Mouse (Mus musculus): ENCODE measurements at regions not wholly inside any gene's neighbourhood (a gene's known extent, or its start where the extent isn't known, plus 50 kb on each side); places are given as distances from the start of the nearest gene placed in this dataset.

DNA sequence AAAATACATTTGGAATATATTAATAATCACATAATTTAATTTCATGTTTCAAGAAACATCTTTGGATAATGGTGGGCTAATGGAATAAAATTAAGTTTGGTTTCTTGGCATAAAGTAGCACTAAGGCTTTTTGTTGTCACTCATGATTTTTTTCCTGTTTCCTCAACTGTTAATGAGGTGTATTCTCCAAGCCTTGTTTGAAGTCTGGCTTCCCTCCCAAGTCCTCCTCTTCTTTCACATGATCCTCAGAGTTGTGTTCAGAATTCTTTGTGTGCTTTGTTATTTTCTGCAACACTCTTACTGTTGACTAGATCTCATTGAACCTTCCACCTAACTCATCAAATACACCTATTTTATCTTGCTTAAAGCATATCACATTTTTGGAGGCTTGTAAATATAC is 221.6 kb upstream of the Zeb2 start:
- DNase-seq (ENCODE audit: low spot score) = no peak
- Histone ChIP-seq H3K9me3 (no peaks in the 10 kb centered on the region), H3K27me3 (ENCODE audit: insufficient read depth, poor library complexity, severe bottlenecking) (no peaks in the 10 kb centered on the region), H3K4me1 (replicated peaks) (no peaks in the 10 kb centered on the region), H3K4me3 (no peak overlapping the region), H3K27ac (no peak overlapping the region), H3K36me3 (no peaks in the 10 kb centered on the region)

DNA sequence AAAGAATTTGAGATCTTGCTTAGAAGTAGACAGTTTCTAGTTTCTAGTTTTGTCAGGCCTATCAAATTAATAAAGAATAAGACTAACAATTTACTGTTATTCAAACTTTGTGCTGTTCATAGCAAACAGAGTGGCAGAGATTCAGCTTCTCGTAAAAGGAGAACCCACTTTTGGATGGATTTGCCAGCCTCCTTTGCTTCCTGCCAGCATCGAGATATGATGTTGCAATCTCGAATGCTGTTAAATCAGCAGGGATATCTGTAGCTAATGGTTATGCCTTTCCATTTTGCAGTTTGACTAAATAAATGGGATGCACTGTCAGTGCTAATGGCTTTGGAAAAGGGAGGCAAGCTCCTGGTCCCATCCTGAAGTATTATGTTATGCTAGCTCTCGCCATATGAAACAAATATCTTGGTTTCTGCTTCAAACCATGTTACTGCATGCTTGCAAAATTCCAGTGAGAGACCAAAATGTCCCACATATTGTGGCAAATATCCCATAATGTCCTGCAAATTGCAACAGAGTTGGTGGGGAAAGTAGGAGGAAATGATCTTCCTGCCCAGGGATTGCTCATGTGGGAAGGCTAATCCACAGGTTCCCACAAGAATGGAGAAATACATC is 199.9 kb upstream of the Zeb2 start:
- Histone ChIP-seq H3K36me3 (no peaks in the 10 kb centered on the region), H3K27me3 (ENCODE audit: insufficient read depth, poor library complexity, severe bottlenecking) (no peaks in the 10 kb centered on the region), H3K9me3 (no peaks in the 10 kb centered on the region), H3K4me1 (replicated peaks) (no peaks in the 10 kb centered on the region), H3K4me3 (no peak overlapping the region), H3K27ac (no peak overlapping the region)
- 92% methylated on average over 4 of the region's 4 CpGs for WGBS
- DNase-seq (ENCODE audit: low spot score) = no peak

DNA sequence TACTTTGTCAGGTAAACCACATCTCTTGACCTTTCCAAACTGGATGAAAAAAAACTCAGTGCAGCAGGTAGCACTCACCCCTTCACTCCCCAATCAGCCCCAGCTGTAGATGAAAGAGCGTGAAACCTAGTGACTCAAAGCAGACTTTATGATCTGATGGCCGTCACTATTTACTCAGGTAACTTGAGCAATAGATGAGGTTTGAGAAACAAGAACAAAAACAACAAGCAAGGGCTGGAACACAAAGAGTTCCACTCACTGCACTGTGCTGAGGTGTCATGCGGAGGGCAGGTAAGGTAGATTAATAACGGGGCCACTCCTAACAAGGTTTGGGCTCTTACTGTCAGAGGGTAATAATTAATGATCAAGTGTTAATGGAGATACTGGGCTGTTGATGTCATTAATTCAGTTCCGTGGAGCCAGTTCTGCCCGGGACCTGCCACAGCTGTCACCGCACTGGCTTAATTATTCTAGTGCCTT is 170.4 kb upstream of the Zeb2 start:
- no peak overlapping the region for H3K4me3 ChIP-seq
- no peaks in the 10 kb centered on the region for H3K27me3 ChIP-seq (ENCODE audit: insufficient read depth, poor library complexity, severe bottlenecking)
- 68% methylated on average over 7 of the region's 7 CpGs for WGBS
- H3K36me3 ChIP-seq = no peaks in the 10 kb centered on the region
- peaks cover 10% of the 10 kb centered on the region for H3K4me1 ChIP-seq (replicated peaks)
- DNase-seq (ENCODE audit: low spot score) = no peak
- no peak overlapping the region for H3K27ac ChIP-seq
- no peaks in the 10 kb centered on the region for H3K9me3 ChIP-seq

- Histone ChIP-seq H3K4me1 (replicated peaks) (peaks cover 10% of the 10 kb centered on the region), H3K27me3 (ENCODE audit: insufficient read depth, poor library complexity, severe bottlenecking) (no peaks in the 10 kb centered on the region), H3K36me3 (no peaks in the 10 kb centered on the region), H3K4me3 (no peak overlapping the region), H3K9me3 (no peaks in the 10 kb centered on the region), H3K27ac (no peak overlapping the region)
- DNase-seq (ENCODE audit: low spot score) = no peak
Observed at GRCm38 (mm10) chr2:45283811-45284210, 166.6 kb upstream of the Zeb2 start.

GRCm38 (mm10) chr2:45279490-45279889 is 162.3 kb upstream of the Zeb2 start:
- H3K4me1 ChIP-seq (replicated peaks) = no peaks in the 10 kb centered on the region
- no peaks in the 10 kb centered on the region for H3K27me3 ChIP-seq (ENCODE audit: insufficient read depth, poor library complexity, severe bottlenecking)
- H3K9me3 ChIP-seq = no peaks in the 10 kb centered on the region
- H3K4me3 ChIP-seq = no peak overlapping the region
- no peak for DNase-seq (ENCODE audit: low spot score)
- H3K36me3 ChIP-seq = no peaks in the 10 kb centered on the region
- WGBS = 84% methylated on average over 4 of the region's 4 CpGs
- no peak overlapping the region for H3K27ac ChIP-seq

GRCm38 (mm10) chr2:45277602-45278001 is 160.4 kb upstream of the Zeb2 start:
- 92% methylated on average over 2 of the region's 2 CpGs for WGBS
- H3K4me1 ChIP-seq (replicated peaks) = no peaks in the 10 kb centered on the region
- no peak overlapping the region for H3K4me3 ChIP-seq
- no peaks in the 10 kb centered on the region for H3K36me3 ChIP-seq
- H3K27ac ChIP-seq = no peak overlapping the region
- H3K27me3 ChIP-seq (ENCODE audit: insufficient read depth, poor library complexity, severe bottlenecking) = no peaks in the 10 kb centered on the region
- no peak for DNase-seq (ENCODE audit: low spot score)
- H3K9me3 ChIP-seq = no peaks in the 10 kb centered on the region

GRCm38 (mm10) chr2:45276703-45277102 is 159.5 kb upstream of the Zeb2 start:
- DNase-seq (ENCODE audit: low spot score) = no peak
- H3K36me3 ChIP-seq = no peaks in the 10 kb centered on the region
- H3K27me3 ChIP-seq (ENCODE audit: insufficient read depth, poor library complexity, severe bottlenecking) = no peaks in the 10 kb centered on the region
- no peak overlapping the region for H3K4me3 ChIP-seq
- 96% methylated on average over 1 of the region's 1 CpGs for WGBS
- no peaks in the 10 kb centered on the region for H3K9me3 ChIP-seq
- H3K4me1 ChIP-seq (replicated peaks) = no peaks in the 10 kb centered on the region
- H3K27ac ChIP-seq = no peak overlapping the region

- H3K27ac ChIP-seq = no peak overlapping the region
- H3K36me3 ChIP-seq = no peaks in the 10 kb centered on the region
- no peaks in the 10 kb centered on the region for H3K27me3 ChIP-seq (ENCODE audit: insufficient read depth, poor library complexity, severe bottlenecking)
- H3K9me3 ChIP-seq = no peaks in the 10 kb centered on the region
- 87% methylated on average over 2 of the region's 2 CpGs for WGBS
- no peak for DNase-seq (ENCODE audit: low spot score)
- no peak overlapping the region for H3K4me3 ChIP-seq
- no peaks in the 10 kb centered on the region for H3K4me1 ChIP-seq (replicated peaks)
Observed at GRCm38 (mm10) chr2:45270035-45270434, 152.8 kb upstream of the Zeb2 start.

GRCm38 (mm10) chr2:45265819-45266218 is 148.6 kb upstream of the Zeb2 start:
- Histone ChIP-seq H3K4me3 (no peak overlapping the region), H3K9me3 (no peaks in the 10 kb centered on the region), H3K4me1 (replicated peaks) (no peaks in the 10 kb centered on the region), H3K36me3 (no peaks in the 10 kb centered on the region), H3K27me3 (ENCODE audit: insufficient read depth, poor library complexity, severe bottlenecking) (no peaks in the 10 kb centered on the region), H3K27ac (no peak overlapping the region)
- 63% methylated on average over 2 of the region's 2 CpGs for WGBS
- DNase-seq (ENCODE audit: low spot score) = no peak

GRCm38 (mm10) chr2:45261949-45262348 is 144.8 kb upstream of the Zeb2 start:
- Histone ChIP-seq H3K36me3 (no peaks in the 10 kb centered on the region), H3K9me3 (no peaks in the 10 kb centered on the region), H3K4me3 (no peak overlapping the region), H3K27ac (no peak overlapping the region), H3K4me1 (replicated peaks) (no peaks in the 10 kb centered on the region), H3K27me3 (ENCODE audit: insufficient read depth, poor library complexity, severe bottlenecking) (no peaks in the 10 kb centered on the region)
- DNase-seq (ENCODE audit: low spot score) = no peak
- WGBS = 80% methylated on average over 3 of the region's 3 CpGs

DNA sequence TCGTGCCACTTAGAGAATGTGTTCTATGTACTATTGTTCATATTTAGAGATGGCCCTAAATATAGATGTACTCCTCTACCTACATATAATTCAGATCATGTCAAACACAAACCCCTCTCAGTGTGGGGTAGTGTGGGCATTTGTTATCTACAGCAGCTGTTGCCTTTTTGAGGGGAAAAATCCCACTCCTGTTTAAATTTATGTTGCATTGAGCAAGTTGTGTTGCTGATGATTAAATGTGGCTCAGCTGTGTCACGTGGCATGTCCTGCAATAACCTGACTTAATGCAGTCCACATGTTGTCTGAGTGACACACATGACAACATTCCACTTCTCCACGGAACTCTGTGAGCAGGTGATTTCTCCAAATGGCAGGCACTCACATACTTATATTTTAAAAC is 141.7 kb upstream of the Zeb2 start:
- no peak for DNase-seq (ENCODE audit: low spot score)
- Histone ChIP-seq H3K27ac (no peak overlapping the region), H3K9me3 (no peaks in the 10 kb centered on the region), H3K27me3 (ENCODE audit: insufficient read depth, poor library complexity, severe bottlenecking) (no peaks in the 10 kb centered on the region), H3K4me3 (no peak overlapping the region), H3K36me3 (no peaks in the 10 kb centered on the region), H3K4me1 (replicated peaks) (no peaks in the 10 kb centered on the region)
- WGBS = 78% methylated on average over 3 of the region's 3 CpGs

- no peak for DNase-seq (ENCODE audit: low spot score)
- 78% methylated on average over 5 of the region's 5 CpGs for WGBS
- H3K36me3 ChIP-seq = no peaks in the 10 kb centered on the region
- H3K4me1 ChIP-seq (replicated peaks) = no peaks in the 10 kb centered on the region
- no peaks in the 10 kb centered on the region for H3K9me3 ChIP-seq
- no peaks in the 10 kb centered on the region for H3K27me3 ChIP-seq (ENCODE audit: insufficient read depth, poor library complexity, severe bottlenecking)
- H3K4me3 ChIP-seq = no peak overlapping the region
- H3K27ac ChIP-seq = no peak overlapping the region
Observed at GRCm38 (mm10) chr2:45256373-45256772, 139.2 kb upstream of the Zeb2 start.

DNA sequence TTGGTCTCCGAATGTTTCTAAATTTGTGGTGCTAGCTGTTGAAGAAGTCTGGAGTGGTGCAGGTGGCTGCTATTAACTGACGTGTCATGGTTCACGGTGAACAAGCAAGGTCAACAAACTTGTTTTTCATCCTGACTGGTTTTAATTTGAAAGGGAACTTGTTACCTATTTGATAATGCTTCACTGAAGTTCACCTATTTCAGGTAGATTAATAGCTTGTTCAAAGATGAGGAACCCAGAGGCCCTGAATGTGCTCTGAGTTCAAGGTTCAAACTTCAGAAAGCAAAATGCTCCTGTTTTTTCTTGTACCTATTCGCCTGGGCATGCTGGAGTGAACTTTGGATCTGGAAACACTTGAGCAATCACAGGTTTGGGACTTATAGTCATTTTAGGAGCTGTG is 136.7 kb upstream of the Zeb2 start:
- H3K27me3 ChIP-seq (ENCODE audit: insufficient read depth, poor library complexity, severe bottlenecking) = no peaks in the 10 kb centered on the region
- no peak overlapping the region for H3K27ac ChIP-seq
- H3K9me3 ChIP-seq = no peaks in the 10 kb centered on the region
- 72% methylated on average over 4 of the region's 4 CpGs for WGBS
- DNase-seq (ENCODE audit: low spot score) = no peak
- no peak overlapping the region for H3K4me3 ChIP-seq
- no peaks in the 10 kb centered on the region for H3K4me1 ChIP-seq (replicated peaks)
- no peaks in the 10 kb centered on the region for H3K36me3 ChIP-seq

DNA sequence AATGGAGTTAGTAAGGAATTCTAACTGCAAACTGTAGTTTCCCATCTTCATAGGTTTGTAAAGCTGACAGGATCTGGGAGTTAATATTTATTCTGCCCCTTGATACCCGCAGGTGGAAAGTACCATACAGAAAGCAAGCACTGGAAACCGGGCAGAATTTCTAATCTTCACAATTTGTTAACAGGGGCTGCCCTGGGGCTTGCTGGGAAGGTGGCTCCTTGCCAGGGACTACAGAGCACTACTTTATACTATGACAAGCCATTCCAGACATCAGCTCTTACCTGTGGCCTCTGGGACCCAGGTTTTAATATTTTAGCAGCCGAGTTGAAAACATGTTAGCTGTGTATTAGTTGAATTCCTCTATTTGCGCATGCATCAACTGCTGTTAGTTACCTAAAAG is 135.1 kb upstream of the Zeb2 start:
- H3K4me3 ChIP-seq = no peak overlapping the region
- DNase-seq (ENCODE audit: low spot score) = no peak

More for the DNA sequence above, 135.1 kb upstream of the Zeb2 start:
- Histone ChIP-seq H3K4me1 (replicated peaks) (no peaks in the 10 kb centered on the region), H3K36me3 (no peaks in the 10 kb centered on the region), H3K27me3 (ENCODE audit: insufficient read depth, poor library complexity, severe bottlenecking) (no peaks in the 10 kb centered on the region), H3K9me3 (no peaks in the 10 kb centered on the region), H3K27ac (no peak overlapping the region)
- WGBS = 87% methylated on average over 4 of the region's 4 CpGs

All from hindbrain, embryonic 10.5 days (tissue).